Mouse (Mus musculus) liver, embryonic 13.5 days (tissue): ENCODE results near the gene Zdhhc19. TPM values are rescaled to one million over a fixed set of nuclear protein-coding genes. Genes with fewer than 3 reads are reported as not detected.

Experiments
- ATAC-seq: fragments of 200-750 bp; cut with Nextera tagmentation; 2 replicates; pipeline ENCODE4 v1.8.0; 2017; ENCODE audit warnings: low read depth, mild to moderate bottlenecking, moderate number of reproducible peaks, moderate library complexity
- DNase-seq: peaks from one replicate; pipeline ENCODE4 v3.0.0; 2022
- H3K27ac ChIP-seq: fragments of 300-500 bp; sonication (generic); 2 replicates; pipeline ENCODE4 v1.5.1; 2015; ENCODE audit warnings: moderate library complexity, mild to moderate bottlenecking, inconsistent platforms
- H3K27me3 ChIP-seq: fragments of 300-500 bp; sonication (generic); 2 replicates; pipeline ENCODE4 v1.6.1; 2015; ENCODE audit warnings: mild to moderate bottlenecking, inconsistent platforms
- H3K36me3 ChIP-seq: fragments of 300-500 bp; sonication (generic); 2 replicates; pipeline ENCODE4 v1.6.1; 2015; ENCODE audit warnings: mild to moderate bottlenecking, inconsistent platforms
- H3K4me1 ChIP-seq: fragments of 300-500 bp; sonication (generic); replicated peaks from 2 replicates; pipeline ENCODE4 v1.6.1; 2015; ENCODE audit warnings: inconsistent platforms
- H3K4me2 ChIP-seq: fragments of 300-500 bp; sonication (generic); 2 replicates; pipeline ENCODE4 v1.6.1; 2015; ENCODE audit warnings: inconsistent platforms, mild to moderate bottlenecking, moderate library complexity
- H3K4me3 ChIP-seq: fragments of 300-500 bp; sonication (generic); replicated peaks from 2 replicates; pipeline ENCODE4 v1.5.1; 2015; ENCODE audit warnings: mild to moderate bottlenecking, inconsistent platforms
- H3K9ac ChIP-seq: fragments of 300-500 bp; sonication (generic); 2 replicates; pipeline ENCODE4 v1.6.1; 2015; ENCODE audit warnings: mild to moderate bottlenecking, inconsistent platforms
- H3K9me3 ChIP-seq: fragments of 300-500 bp; sonication (generic); replicated peaks from 2 replicates; pipeline ENCODE4 v1.6.1; 2016; ENCODE audit warnings: inconsistent platforms
- WGBS: fragments of 180-500 bp; shearing (Covaris S2); methylation state at CpG from one replicate; pipeline ENCODE4 v1.1.7; 2015; ENCODE audit not compliant: insufficient replicate concordance; 5-methylcytosine and 5-hydroxymethylcytosine counted together
- polyA plus RNA-seq: library from polyadenylated mRNA; unstranded; fragments of >200 nt; fragmentation: Nextera tagmentation; extraction: Ambion mirVana; gene quantifications from 2 replicates; pipeline ENCODE4 v1.2.1, GENCODE M21; 2015

The Zdhhc19 gene
- polyA plus RNA-seq, 1 experiment from 2014 or later, result not detected

- Histone ChIP-seq H3K36me3 (peaks cover 72% of the 10 kb centered on the region), H3K4me1 (peaks cover 13% of the 10 kb centered on the region), H3K4me2 (no peak overlapping the region), H3K9me3 (no peaks in the 10 kb centered on the region), H3K9ac (no peak overlapping the region), H3K27me3 (no peaks in the 10 kb centered on the region), H3K4me3 (no peak overlapping the region), H3K27ac (no peak overlapping the region)
- ATAC-seq (peak; percentile 67), DNase-seq (no peak)
- WGBS, result 24% methylated on average over 2 of the region's 2 CpGs
Measured at GRCm38 (mm10) chr16:32463426-32463825, 32.6 kb upstream of the Zdhhc19 start.

GRCm38 (mm10) chr16:32464908-32465307, 31.2 kb upstream of the Zdhhc19 start:
- Histone ChIP-seq H3K4me1 (peaks cover 15% of the 10 kb centered on the region), H3K9ac (no peak overlapping the region), H3K9me3 (no peaks in the 10 kb centered on the region), H3K27me3 (no peaks in the 10 kb centered on the region), H3K4me3 (no peak overlapping the region), H3K4me2 (no peak overlapping the region), H3K27ac (no peak overlapping the region), H3K36me3 (peaks cover 74% of the 10 kb centered on the region)
- ATAC-seq (no peak), DNase-seq (no peak)
- WGBS, result 0% methylated on average over 1 of the region's 1 CpGs

DNA sequence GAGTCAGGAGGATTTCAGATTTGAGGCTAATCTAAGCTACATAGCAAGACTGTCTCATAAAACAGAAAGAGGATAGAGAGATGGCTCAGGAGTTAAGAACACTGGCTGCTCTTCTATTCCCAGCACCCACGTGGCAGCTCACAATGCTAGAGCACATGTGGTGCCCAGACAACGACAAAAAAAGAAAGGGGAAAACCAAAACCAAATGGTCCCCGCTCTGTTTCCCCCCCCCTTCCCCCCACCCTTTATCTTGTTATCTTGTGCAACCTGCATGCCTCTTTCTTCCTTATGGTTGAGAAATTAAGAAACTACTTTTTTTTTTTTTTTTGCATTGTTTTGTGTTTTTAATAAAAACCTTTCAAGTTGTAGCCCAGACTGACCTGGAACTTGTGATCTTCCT, 27.6 kb upstream of the Zdhhc19 start:
- no peak for DNase-seq
- H3K9ac ChIP-seq, result no peak overlapping the region
- no peak overlapping the region for H3K4me3 ChIP-seq
- no peaks in the 10 kb centered on the region for H3K9me3 ChIP-seq
- H3K27me3 ChIP-seq, result no peaks in the 10 kb centered on the region
- H3K36me3 ChIP-seq, result peaks cover 91% of the 10 kb centered on the region
- no peak overlapping the region for H3K27ac ChIP-seq
- 13% methylated on average over 3 of the region's 3 CpGs for WGBS
- peaks cover 10% of the 10 kb centered on the region for H3K4me1 ChIP-seq
- H3K4me2 ChIP-seq, result no peak overlapping the region
- ATAC-seq, result no peak

GRCm38 (mm10) chr16:32469404-32470105, 26.5 kb upstream of the Zdhhc19 start:
- H3K27ac ChIP-seq, result no peak overlapping the region
- H3K4me3 ChIP-seq, result no peak overlapping the region
- ATAC-seq (no peak), DNase-seq (no peak)
- no peak overlapping the region for H3K4me2 ChIP-seq
- H3K4me1 ChIP-seq, result peaks cover 10% of the 10 kb centered on the region
- WGBS, result 32% methylated on average over 5 of the region's 5 CpGs
- no peak overlapping the region for H3K9ac ChIP-seq
- H3K9me3 ChIP-seq, result no peaks in the 10 kb centered on the region
- no peaks in the 10 kb centered on the region for H3K27me3 ChIP-seq
- peaks cover 81% of the 10 kb centered on the region for H3K36me3 ChIP-seq

DNA sequence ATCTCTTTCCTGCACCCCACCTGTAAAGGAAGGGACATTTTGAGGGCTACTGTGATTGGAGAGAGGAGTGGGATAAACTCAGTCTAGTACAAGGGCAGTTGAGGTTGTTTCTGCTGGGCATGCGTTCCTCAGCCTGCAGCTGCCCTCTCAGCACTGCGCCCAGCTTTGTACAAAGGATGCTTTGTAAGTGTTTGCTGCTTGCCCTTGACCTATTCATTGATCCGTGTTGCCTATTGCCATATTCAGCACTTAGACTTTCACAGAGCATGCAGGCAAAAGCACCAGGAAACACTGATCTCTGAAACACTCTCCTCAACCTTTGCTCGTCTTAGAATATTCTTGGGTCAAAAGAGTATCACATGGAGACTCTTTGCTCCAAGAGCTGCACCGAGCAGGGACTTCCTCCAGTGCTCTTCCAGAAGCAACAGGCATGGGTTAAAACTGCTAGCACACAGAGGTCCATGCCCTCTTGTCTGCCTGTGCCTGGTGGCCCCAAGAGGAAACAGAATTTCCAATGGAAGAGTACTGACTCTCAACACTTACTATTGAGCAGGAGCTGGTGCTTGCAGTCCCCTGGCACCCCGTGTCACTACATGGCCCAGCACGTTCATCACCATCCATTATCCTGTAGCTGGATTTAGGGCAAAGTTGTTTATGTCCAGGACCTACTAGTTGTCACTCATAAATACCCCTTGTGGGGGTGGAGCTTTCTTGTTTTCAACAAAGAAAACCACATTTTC, 23.6 kb upstream of the Zdhhc19 start:
- Histone ChIP-seq H3K4me2 (no peak overlapping the region), H3K9me3 (no peaks in the 10 kb centered on the region), H3K27me3 (no peaks in the 10 kb centered on the region), H3K27ac (no peak overlapping the region), H3K9ac (no peak overlapping the region), H3K36me3 (peaks cover 55% of the 10 kb centered on the region), H3K4me3 (no peak overlapping the region), H3K4me1 (peaks cover 10% of the 10 kb centered on the region)
- 83% methylated on average over 7 of the region's 7 CpGs for WGBS
- DNase-seq (no peak), ATAC-seq (no peak)

DNA sequence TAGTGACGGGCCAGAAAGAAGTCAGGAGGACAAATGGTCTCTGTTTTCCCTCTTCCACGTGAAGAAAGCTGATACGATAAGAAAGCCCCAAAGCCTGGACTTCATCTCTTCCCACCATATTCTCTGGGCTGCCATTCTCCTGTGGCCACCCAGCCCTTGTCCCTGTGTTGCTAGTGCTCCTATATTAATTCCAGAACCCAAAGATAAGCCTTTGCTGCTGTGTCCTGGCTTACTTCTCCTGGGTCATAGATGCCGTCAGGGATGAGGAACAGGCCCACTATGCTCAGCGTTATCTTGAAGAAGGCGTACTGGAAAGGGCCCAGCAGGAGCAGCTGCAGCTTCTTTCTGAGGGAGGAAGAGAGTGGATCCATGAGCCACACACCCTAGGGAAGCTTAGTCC, 18.8 kb upstream of the Zdhhc19 start:
- 63% methylated on average over 6 of the region's 6 CpGs for WGBS

GRCm38 (mm10) chr16:32479415-32479814, 16.6 kb upstream of the Zdhhc19 start:
- no peaks in the 10 kb centered on the region for H3K9me3 ChIP-seq
- 67% methylated on average over 2 of the region's 2 CpGs for WGBS
- H3K4me3 ChIP-seq, result no peak overlapping the region
- no peak overlapping the region for H3K9ac ChIP-seq
- peaks cover 3% of the 10 kb centered on the region; the same call in 1 of the 2 replicates for H3K4me1 ChIP-seq
- no peaks in the 10 kb centered on the region for H3K27me3 ChIP-seq
- no peak overlapping the region for H3K27ac ChIP-seq
- DNase-seq, result no peak
- H3K36me3 ChIP-seq, result no peaks in the 10 kb centered on the region
- no peak for ATAC-seq
- H3K4me2 ChIP-seq, result no peak overlapping the region

More for the DNA sequence above, 18.8 kb upstream of the Zdhhc19 start:
- H3K9ac ChIP-seq, result no peak overlapping the region
- DNase-seq, result no peak
- 0 out of 2 replicates have a peak, but pooled peaks cover under 1% of the 10 kb centered on the region for H3K4me1 ChIP-seq
- H3K27me3 ChIP-seq, result no peaks in the 10 kb centered on the region
- H3K36me3 ChIP-seq, result peaks cover 11% of the 10 kb centered on the region
- H3K27ac ChIP-seq, result no peak overlapping the region
- ATAC-seq, result no peak
- no peak overlapping the region for H3K4me3 ChIP-seq
- H3K4me2 ChIP-seq, result no peak overlapping the region
- no peaks in the 10 kb centered on the region for H3K9me3 ChIP-seq

DNA sequence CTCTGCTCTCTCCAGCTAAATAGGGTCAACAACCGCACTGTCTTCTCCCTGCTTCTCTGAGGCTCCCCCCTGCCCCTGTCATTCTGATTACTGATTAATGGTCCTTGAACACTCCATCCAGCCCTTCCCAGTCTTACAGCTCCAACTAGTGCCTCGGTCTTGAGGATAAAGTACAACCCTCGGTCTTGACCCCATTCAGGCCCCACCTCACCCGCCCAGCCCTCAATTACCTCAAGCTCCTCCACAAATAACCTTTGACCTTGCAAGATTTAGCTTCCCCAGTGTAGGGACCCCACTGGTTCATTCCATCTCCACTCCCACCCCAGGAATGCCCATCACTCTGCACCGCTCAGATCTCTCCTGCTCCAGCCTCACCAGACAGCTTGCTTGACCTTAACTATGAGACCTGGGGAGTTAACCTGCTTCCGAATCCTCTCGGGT, 11.6 kb upstream of the Zdhhc19 start:
- no peak overlapping the region for H3K4me3 ChIP-seq
- H3K36me3 ChIP-seq, result no peaks in the 10 kb centered on the region
- ATAC-seq, result no peak
- no peak overlapping the region for H3K27ac ChIP-seq
- H3K4me2 ChIP-seq, result no peak overlapping the region
- 63% methylated on average over 7 of the region's 7 CpGs for WGBS
- H3K9ac ChIP-seq, result no peak overlapping the region
- H3K4me1 ChIP-seq, result peaks cover 36% of the 10 kb centered on the region
- no peak for DNase-seq
- H3K27me3 ChIP-seq, result peaks cover 6% of the 10 kb centered on the region
- no peaks in the 10 kb centered on the region for H3K9me3 ChIP-seq

DNA sequence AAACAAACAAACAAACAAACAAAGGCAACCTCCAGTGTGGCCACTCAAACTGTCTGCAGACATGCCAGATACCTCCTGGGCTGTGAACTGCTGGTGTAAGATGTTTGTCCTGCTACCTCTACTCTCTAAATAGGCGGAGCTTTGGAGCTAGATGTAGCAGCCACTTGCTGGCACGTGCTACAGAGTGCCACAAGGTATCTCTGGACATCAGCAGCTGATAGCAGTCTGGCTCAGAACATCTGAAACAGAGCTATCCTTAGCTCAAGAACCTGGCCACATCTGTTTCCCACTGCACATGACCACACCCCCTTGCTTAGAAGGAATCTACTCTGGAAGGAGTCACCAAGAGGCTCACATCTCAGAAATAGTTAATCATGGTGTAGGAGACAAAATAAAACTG, 10.9 kb upstream of the Zdhhc19 start:
- H3K4me1 ChIP-seq, result peaks cover 36% of the 10 kb centered on the region
- no peak overlapping the region for H3K4me3 ChIP-seq
- H3K36me3 ChIP-seq, result no peaks in the 10 kb centered on the region
- ATAC-seq (no peak), DNase-seq (no peak)
- peaks cover 6% of the 10 kb centered on the region for H3K27me3 ChIP-seq
- no peak overlapping the region for H3K9ac ChIP-seq
- H3K4me2 ChIP-seq, result no peak overlapping the region
- 30% methylated on average over 2 of the region's 2 CpGs for WGBS
- H3K9me3 ChIP-seq, result no peaks in the 10 kb centered on the region
- H3K27ac ChIP-seq, result no peak overlapping the region

GRCm38 (mm10) chr16:32486046-32486445, 10.0 kb upstream of the Zdhhc19 start:
- Histone ChIP-seq H3K9me3 (no peaks in the 10 kb centered on the region), H3K9ac (no peak overlapping the region), H3K36me3 (no peaks in the 10 kb centered on the region), H3K4me2 (no peak overlapping the region), H3K27ac (no peak overlapping the region), H3K27me3 (peaks cover 6% of the 10 kb centered on the region), H3K4me1 (peaks cover 36% of the 10 kb centered on the region), H3K4me3 (no peak overlapping the region)
- DNase-seq (no peak), ATAC-seq (no peak)
- WGBS, result 74% methylated on average over 6 of the region's 6 CpGs

DNA sequence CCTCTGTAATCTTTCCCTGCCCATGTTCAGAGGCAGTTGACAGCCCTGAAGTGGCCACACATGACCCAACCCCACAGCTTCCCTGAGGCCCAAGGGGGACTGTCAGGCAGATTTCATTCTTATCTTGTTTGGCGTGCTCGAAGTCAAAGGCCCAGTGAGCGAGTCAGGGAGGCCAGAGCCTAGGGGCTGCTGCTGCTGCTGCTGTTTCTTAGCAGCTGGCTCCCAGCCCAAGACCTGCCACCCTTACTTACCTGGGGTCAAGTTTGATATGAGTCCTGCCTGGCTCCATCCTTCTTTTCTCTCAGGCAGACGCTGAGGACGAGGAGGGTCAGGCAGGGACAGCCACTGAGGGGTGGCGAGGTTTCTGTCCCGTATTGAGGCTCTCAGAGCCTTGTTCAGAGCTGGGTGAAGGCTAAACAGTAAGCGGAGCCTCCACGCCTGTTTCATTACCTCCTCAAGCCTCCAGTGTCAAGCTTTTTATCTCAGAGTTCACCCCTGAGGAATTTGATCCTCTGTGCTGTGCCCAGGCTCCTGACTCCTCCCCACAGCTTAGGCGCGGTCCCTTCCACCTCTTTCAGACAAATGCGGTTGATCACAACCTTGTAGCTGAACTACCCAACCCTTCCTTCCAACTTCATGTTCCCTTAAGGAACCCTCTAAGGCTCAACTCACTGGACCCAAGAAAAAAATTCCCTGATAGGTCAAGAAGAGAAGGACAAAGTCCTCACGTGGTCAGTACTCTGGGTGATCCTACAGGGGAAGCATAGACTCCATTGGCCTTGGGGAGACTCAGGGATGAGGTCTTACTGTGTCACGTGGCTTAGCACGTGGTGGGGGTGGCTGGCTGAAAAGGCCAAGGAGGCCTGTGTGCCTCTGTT, 8.6 kb upstream of the Zdhhc19 start, which contains the start of gene Slc51a:
Gene Slc51a, minus strand, starts transcription at position 646 of the 878 bp plus-strand sequence.
- ATAC-seq (peak; percentile 90), DNase-seq (peak; percentile 64)
- peaks cover 36% of the 10 kb centered on the region for H3K4me1 ChIP-seq
- H3K4me3 ChIP-seq, result peak within 1 kb of the TSS; percentile 20
- peaks cover 6% of the 10 kb centered on the region for H3K27me3 ChIP-seq
- no peaks in the 10 kb centered on the region for H3K9me3 ChIP-seq
- H3K27ac ChIP-seq, result peak within 1 kb of the TSS; percentile 72
- H3K9ac ChIP-seq, result peak within 1 kb of the TSS; percentile 49; the same call in 1 of the 2 replicates
- peak within 1 kb of the TSS; percentile 61 for H3K4me2 ChIP-seq
- WGBS, result 24% methylated on average over 15 of the region's 15 CpGs
- no peaks in the 10 kb centered on the region for H3K36me3 ChIP-seq
